32 mouse cellular contexts compared by ENCODE assay signal in genomic region chr2:181541761-181542380, GRCm38 (mm10). TPM values are rescaled to one million over a fixed set of nuclear protein-coding genes. Genes with fewer than 3 reads are reported as not detected.
DNase-seq lines count a peak whose midpoint lies in the region; ATAC-seq and TF ChIP-seq lines count a peak whose summit lies in the region.
"Had no signal": no experiment of that assay in that cellular context is flagged by ENCODE, and none has a peak within 500 bp of the region (broad histone marks: within the 10 kb centered on the region; RNA-seq: fewer than 3 reads in every experiment).

No protein-coding gene starts in this region.

- peak; percentile 28 for DNase-seq in cerebellum, adult 8-10 months
- DNase-seq in cerebellum, postnatal 4 days (ENCODE audit: low spot score in 2 of 2): no peak
- DNase-seq in heart, adult 2 months: no peak
- DNase-seq in heart, postnatal 4 days: no peak
- DNase-seq: adrenal gland, postnatal 14 days; heart, postnatal 36 days; kidney, adult 18-20 months; kidney, postnatal 4 days; liver, embryonic 13.5 days; lung, adult 18-20 months; lung, postnatal 10 days; right cerebral cortex, postnatal 4 days; thymus, adult 2 months; thymus, postnatal 36 days had no signal

- no peak overlapping the region for H3K9ac ChIP-seq in heart, adult 2 months (ENCODE audit: low read depth, low read length)
- H3K9ac ChIP-seq: embryonic facial prominence, embryonic 12.5 days; hindbrain, embryonic 13.5 days; limb, embryonic 15.5 days; liver, embryonic 13.5 days; midbrain, embryonic 12.5 days; neural tube, embryonic 13.5 days had no signal

- intact Hi-C loops in heart, adult 2 months (cut with DNase I): no loop called here

- TF ChIP-seq EP300 in heart, adult 2 months (IDR thresholded peaks at IDR 0.05; ENCODE audit: insufficient read depth, low read depth, low read length): no peak

- H3K27ac ChIP-seq in heart, adult 2 months: no peak overlapping the region
- H3K27ac ChIP-seq in bone marrow macrophage, adult 2 months (ENCODE audit: insufficient read depth, low read depth, low read length): peak overlapping the region; percentile 77
- H3K27ac ChIP-seq: embryonic facial prominence, embryonic 12.5 days; hindbrain, embryonic 13.5 days; limb, embryonic 10.5 days; limb, embryonic 15.5 days; liver, embryonic 13.5 days; midbrain, embryonic 12.5 days; neural tube, embryonic 13.5 days had no signal

- no peaks in the 10 kb centered on the region for H3K27me3 ChIP-seq in heart, adult 2 months (ENCODE audit: control insufficient read depth, insufficient read depth, low read length)
- H3K27me3 ChIP-seq: embryonic facial prominence, embryonic 12.5 days; hindbrain, embryonic 13.5 days; limb, embryonic 15.5 days; liver, embryonic 13.5 days; midbrain, embryonic 12.5 days; neural tube, embryonic 13.5 days had no signal

- TF ChIP-seq CTCF in heart, adult 2 months (IDR thresholded peaks at IDR 0.05): peak; percentile 35
- TF ChIP-seq CTCF in bone marrow macrophage, adult 2 months (IDR thresholded peaks at IDR 0.05; ENCODE audit: low read depth, low read length): no peak

- no peak for TF ChIP-seq POLR2A in heart, adult 2 months (IDR thresholded peaks at IDR 0.05; ENCODE audit: insufficient read depth, low read depth, low read length)
- no peak for TF ChIP-seq POLR2A in bone marrow macrophage, adult 2 months (IDR thresholded peaks at IDR 0.05; ENCODE audit: borderline replicate concordance, low read depth, low read length)

- peaks cover 14% of the 10 kb centered on the region for H3K36me3 ChIP-seq in heart, adult 2 months (ENCODE audit: control insufficient read depth, insufficient read depth, low read length)

- WGBS in heart, adult 2 months: 68% methylated on average over 6 of the region's 6 CpGs

- H3K4me1 ChIP-seq in heart, adult 2 months (ENCODE audit: control insufficient read depth, insufficient read depth, low read length): peaks cover 5% of the 10 kb centered on the region
- H3K4me1 ChIP-seq in bone marrow macrophage, adult 2 months (ENCODE audit: control insufficient read depth, insufficient read depth, low read length): peaks cover 31% of the 10 kb centered on the region

- H3K4me3 ChIP-seq in heart, adult 2 months: no peak overlapping the region
- no peak overlapping the region for H3K4me3 ChIP-seq in bone marrow macrophage, adult 2 months (ENCODE audit: insufficient read depth, low read length)
- H3K4me3 ChIP-seq: embryonic facial prominence, embryonic 12.5 days; hindbrain, embryonic 13.5 days; limb, embryonic 10.5 days; limb, embryonic 15.5 days; liver, embryonic 13.5 days; midbrain, embryonic 12.5 days; neural tube, embryonic 13.5 days had no signal

- ATAC-seq in granulocyte monocyte progenitor cell, adult 5-6 weeks (replicated peaks; ENCODE audit: poor library complexity, severe bottlenecking): peak; percentile 36
- ATAC-seq in frontal cortex, adult (ENCODE audit: low TSS enrichment): no peak
- ATAC-seq: CD4-positive, CD25-positive, alpha-beta regulatory T cell, adult 4 months; forebrain, embryonic 14.5 days had no signal

- peaks cover 3% of the 10 kb centered on the region for H3K79me2 ChIP-seq in heart, adult 2 months (replicated peaks; ENCODE audit: control insufficient read depth, insufficient read depth, low read length)

RNA-seq across cellular contexts. Expression of gene Dnajc5, which starts 21.6 kb away (rescaled TPM):
- total RNA-seq in heart, adult 2 months (2021): 10 to 100 TPM; 62.3 to 71.5 TPM
- polyA plus RNA-seq in heart, adult 2 months (2012; rRNA removed): 43.4 and 68.9 TPM in 2 replicates
- total RNA-seq in heart, postnatal 4 days (2021): 100 to 1,000 TPM; 111 to 119 TPM
- 66.3 and 71.7 TPM in 2 replicates for polyA plus RNA-seq in bone marrow macrophage, adult 2 months (2012; ENCODE audit: insufficient read depth, insufficient read length, missing spikeins)
- total RNA-seq in granulocyte monocyte progenitor cell, adult 5-6 weeks (2014; fragmentation: Nextera tagmentation): 43.8 and 47.1 TPM in 2 replicates
- 46.4 and 54.5 TPM in 2 replicates for total RNA-seq in granulocyte monocyte progenitor cell, adult 5-6 weeks (2017)

RNA-seq across cellular contexts. Expression of gene Uckl1, which starts 42.8 kb away (rescaled TPM):
- total RNA-seq in heart, adult 2 months (2021): 10 to 100 TPM; 31.3 to 32.5 TPM
- polyA plus RNA-seq in heart, adult 2 months (2012; rRNA removed): 115 and 156 TPM in 2 replicates
- 10 to 100 TPM; 50.2 to 54.5 TPM for total RNA-seq in heart, postnatal 4 days (2021)
- polyA plus RNA-seq in bone marrow macrophage, adult 2 months (2012; ENCODE audit: insufficient read depth, insufficient read length, missing spikeins): 108 and 113 TPM in 2 replicates
- 118 and 128 TPM in 2 replicates for total RNA-seq in granulocyte monocyte progenitor cell, adult 5-6 weeks (2014; fragmentation: Nextera tagmentation)
- 41.5 and 54.1 TPM in 2 replicates for total RNA-seq in granulocyte monocyte progenitor cell, adult 5-6 weeks (2017)

RNA-seq across cellular contexts. Expression of gene Tpd52l2, which starts 44.9 kb away (rescaled TPM):
- total RNA-seq in heart, adult 2 months (2021): 10 to 100 TPM; 56.8 to 58.7 TPM
- polyA plus RNA-seq in heart, adult 2 months (2012; rRNA removed): 61.1 and 93.6 TPM in 2 replicates
- total RNA-seq in heart, postnatal 4 days (2021): 10 to 100 TPM; 65.9 to 72.7 TPM
- 61.9 and 65.6 TPM in 2 replicates for polyA plus RNA-seq in bone marrow macrophage, adult 2 months (2012; ENCODE audit: insufficient read depth, insufficient read length, missing spikeins)
- total RNA-seq in granulocyte monocyte progenitor cell, adult 5-6 weeks (2014; fragmentation: Nextera tagmentation): 43.1 and 60.9 TPM in 2 replicates
- 115 and 129 TPM in 2 replicates for total RNA-seq in granulocyte monocyte progenitor cell, adult 5-6 weeks (2017)

RNA-seq across cellular contexts. Expression of gene Abhd16b, which starts 48.9 kb away (rescaled TPM):
- not detected for total RNA-seq in heart, adult 2 months (2021)
- not detected in 2 replicates for polyA plus RNA-seq in heart, adult 2 months (2012; rRNA removed)
- not detected for total RNA-seq in heart, postnatal 4 days (2021)
- polyA plus RNA-seq in bone marrow macrophage, adult 2 months (2012; ENCODE audit: insufficient read depth, insufficient read length, missing spikeins): not detected in 2 replicates
- not detected in 2 replicates for total RNA-seq in granulocyte monocyte progenitor cell, adult 5-6 weeks (2014; fragmentation: Nextera tagmentation)
- not detected in 2 replicates for total RNA-seq in granulocyte monocyte progenitor cell, adult 5-6 weeks (2017)
- total RNA-seq: adrenal gland, postnatal 14 days; gastrocnemius, adult 18-20 months; gastrocnemius, postnatal 4 days; heart, postnatal 36 days; layer of hippocampus, adult 8-10 months; layer of hippocampus, postnatal 25 days; megakaryocyte progenitor cell, adult 5-6 weeks had no signal
- polyA plus RNA-seq: brain, embryonic 14.5 days; CD4-positive, CD25-positive, alpha-beta regulatory T cell, adult 4 months; forebrain, embryonic 14.5 days; frontal cortex, adult 2 months; hindbrain, embryonic 13.5 days; midbrain, embryonic 12.5 days had no signal

RNA-seq across cellular contexts. Expression of gene Prpf6, which starts 49.8 kb away (rescaled TPM):
- total RNA-seq in heart, adult 2 months (2021): 10 to 100 TPM; 35.3 to 38.6 TPM
- 13.8 and 19.1 TPM in 2 replicates for polyA plus RNA-seq in heart, adult 2 months (2012; rRNA removed)
- total RNA-seq in heart, postnatal 4 days (2021): 10 to 100 TPM; 35.1 to 36.1 TPM
- 38.1 and 45.7 TPM in 2 replicates for polyA plus RNA-seq in bone marrow macrophage, adult 2 months (2012; ENCODE audit: insufficient read depth, insufficient read length, missing spikeins)
- 30.8 and 35.2 TPM in 2 replicates for total RNA-seq in granulocyte monocyte progenitor cell, adult 5-6 weeks (2014; fragmentation: Nextera tagmentation)
- total RNA-seq in granulocyte monocyte progenitor cell, adult 5-6 weeks (2017): 68.8 and 71.6 TPM in 2 replicates
